Mouse (Mus musculus) frontal cortex, postnatal 10 days (tissue): ENCODE measurements around the gene Lin7b.

Source experiments
- DNase-seq, 2 experiments: peaks; one replicate each; pipeline ENCODE4 v3.0.0; 2022; ENCODE audit warnings: low spot score in 2 of 2, mixed read lengths in 1 of 2

Lin7b gene

GRCm38 (mm10) chr7:45353041-45353440, 17.3 kb downstream of the Lin7b start:
- no peak for DNase-seq

- DNase-seq: no peak
Observed at GRCm38 (mm10) chr7:45346905-45347304, 23.5 kb downstream of the Lin7b start.

GRCm38 (mm10) chr7:45343543-45343942, 26.8 kb downstream of the Lin7b start:
- no peak for DNase-seq

GRCm38 (mm10) chr7:45342081-45342480, 28.3 kb downstream of the Lin7b start:
- no peak for DNase-seq

- peak; percentile 66 to 78 for DNase-seq
Observed at GRCm38 (mm10) chr7:45341303-45341702, 29.1 kb downstream of the Lin7b start.

- no peak for DNase-seq
Observed at GRCm38 (mm10) chr7:45340669-45341068, 29.7 kb downstream of the Lin7b start.

- DNase-seq: no peak
Observed at GRCm38 (mm10) chr7:45340066-45340442, 30.3 kb downstream of the Lin7b start.

GRCm38 (mm10) chr7:45339410-45340065, 30.8 kb downstream of the Lin7b start:
- no peak for DNase-seq

- DNase-seq: no peak
Observed at GRCm38 (mm10) chr7:45338161-45338911, 32.0 kb downstream of the Lin7b start.

GRCm38 (mm10) chr7:45337469-45337868, 32.9 kb downstream of the Lin7b start:
- DNase-seq: no peak

GRCm38 (mm10) chr7:45336319-45336718, 34.1 kb downstream of the Lin7b start:
- DNase-seq: no peak

GRCm38 (mm10) chr7:45335056-45335455, 35.3 kb downstream of the Lin7b start, which contains the start of gene Hrc:
Gene Hrc, plus strand, starts transcription at chr7:45335290.
- no peak for DNase-seq

GRCm38 (mm10) chr7:45334605-45335004, 35.8 kb downstream of the Lin7b start:
- DNase-seq: no peak

GRCm38 (mm10) chr7:45333431-45333982, 36.9 kb downstream of the Lin7b start, which contains the start of gene Trpm4:
Gene Trpm4, minus strand, starts transcription at chr7:45333780.
- DNase-seq: peak; percentile 71 to 78

- DNase-seq: no peak
Observed at GRCm38 (mm10) chr7:45332685-45333425, 37.5 kb downstream of the Lin7b start.

GRCm38 (mm10) chr7:45331502-45331901, 38.9 kb downstream of the Lin7b start:
- no peak for DNase-seq

- no peak for DNase-seq
Observed at GRCm38 (mm10) chr7:45328841-45329475, 41.4 kb downstream of the Lin7b start.

GRCm38 (mm10) chr7:45325800-45326199, 44.6 kb downstream of the Lin7b start:
- no peak for DNase-seq

- DNase-seq: no peak
Observed at GRCm38 (mm10) chr7:45323069-45323468, 47.3 kb downstream of the Lin7b start.

GRCm38 (mm10) chr7:45322245-45322644, 48.1 kb downstream of the Lin7b start:
- no peak for DNase-seq
